Mouse (Mus musculus) thymus, adult 2 months (tissue): ENCODE measurements around the gene Smg9.

Source experiments
- CTCF ChIP-seq: fragments of 200-500 bp; IDR thresholded peaks from 2 replicates; pipeline ENCODE4 v1.5.1; 2012; ENCODE audit warnings: mild to moderate bottlenecking, control low read depth, low read length, moderate library complexity, borderline replicate concordance; ENCODE audit not compliant: control insufficient read depth, poor library complexity, insufficient read depth; ENCODE audit errors: extremely low read depth
- POLR2A ChIP-seq: fragments of 200-500 bp; IDR thresholded peaks from 2 replicates; pipeline ENCODE4 v1.6.1; 2012; ENCODE audit warnings: mild to moderate bottlenecking, low read length, control low read depth, moderate library complexity; ENCODE audit not compliant: control insufficient read depth, poor library complexity, insufficient read depth; ENCODE audit errors: extremely low read depth

GRCm38 (mm10) chr7:24462388-24463319 is 63.2 kb downstream of the Smg9 start, which contains the start of gene Plaur:
- TF ChIP-seq POLR2A (no peak), CTCF (no peak)
